Mouse (Mus musculus) megakaryocyte, adult 5-6 weeks (primary cell): ENCODE results near the gene Dlat. TPM values are rescaled to one million over a fixed set of nuclear protein-coding genes. Genes with fewer than 3 reads are reported as not detected.

Source experiments
- ATAC-seq: 2 replicates; pipeline ENCODE4 v1.8.0; 2016; ENCODE audit warnings: mild to moderate bottlenecking, inconsistent platforms; ENCODE audit not compliant: poor library complexity, severe bottlenecking
- total RNA-seq, 2 experiments: library from RNA; stranded (forward) in 1 of 2; stranded (reverse) in 1 of 2; fragments of 153-499, 151-499 nt in 1 of 2; fragments of 221-1000, 200-1000 nt in 1 of 2; gene quantifications; 2 replicates each; pipeline versions ENCODE4 v1.2.3 to v1.2.4; 2015 to 2017

The Dlat gene
- total RNA-seq, 2 experiments from 2014 or later: 21.7 to 27.6 TPM

- no peak for ATAC-seq
Measured at GRCm38 (mm10) chr9:50594794-50595417, 64.7 kb downstream of the Dlat start.

- peak; percentile 58 for ATAC-seq
Measured at GRCm38 (mm10) chr9:50593544-50593943, 66.0 kb downstream of the Dlat start.

GRCm38 (mm10) chr9:50592955-50593354, 66.6 kb downstream of the Dlat start:
- ATAC-seq: peak; percentile 87

GRCm38 (mm10) chr9:50590856-50591518, 68.6 kb downstream of the Dlat start:
- ATAC-seq: peak; percentile 62

- no peak for ATAC-seq
Measured at GRCm38 (mm10) chr9:50586955-50587354, 72.6 kb downstream of the Dlat start.

GRCm38 (mm10) chr9:50585145-50585818, 74.3 kb downstream of the Dlat start:
- no peak for ATAC-seq

Other genes with a start within 250 kb of the Dlat start
- not detected in 2 replicates for gene Plet1, start 165.3 kb downstream of the Dlat start, total RNA-seq (2015)
- gene Plet1, start 165.3 kb downstream of the Dlat start, total RNA-seq (2017): not detected in 2 replicates
- 97.1 and 106 TPM in 2 replicates for gene Pts, start 131.1 kb downstream of the Dlat start, total RNA-seq (2015)
- gene Pts, start 131.1 kb downstream of the Dlat start, total RNA-seq (2017): 61.2 and 67.4 TPM in 2 replicates
- 9.9 and 20.1 TPM in 2 replicates for gene Il18, start 105.0 kb downstream of the Dlat start, total RNA-seq (2015)
- gene Il18, start 105.0 kb downstream of the Dlat start, total RNA-seq (2017): 10.2 and 14.5 TPM in 2 replicates
- gene Bco2, start 104.6 kb downstream of the Dlat start, total RNA-seq (2015): 0.39 and 0.49 TPM in 2 replicates
- gene Bco2, start 104.6 kb downstream of the Dlat start, total RNA-seq (2017): 0.85 and 1.6 TPM in 2 replicates
- not detected in 2 replicates for gene Tex12, start 98.5 kb downstream of the Dlat start, total RNA-seq (2015)
- not detected in 2 replicates for gene Tex12, start 98.5 kb downstream of the Dlat start, total RNA-seq (2017)
- 165 and 185 TPM in 2 replicates for gene Sdhd, start 56.0 kb downstream of the Dlat start, total RNA-seq (2015)
- gene Sdhd, start 56.0 kb downstream of the Dlat start, total RNA-seq (2017): 130 and 132 TPM in 2 replicates
- 78.7 and 89.2 TPM in 2 replicates for gene Timm8b, start 55.9 kb downstream of the Dlat start, total RNA-seq (2015)
- 163 and 189 TPM in 2 replicates for gene Timm8b, start 55.9 kb downstream of the Dlat start, total RNA-seq (2017)
- gene Pih1d2, start 42.5 kb downstream of the Dlat start, total RNA-seq (2015): 0.48 TPM in 1 of 2 replicates, not detected in the other
- 0.40 TPM in 1 of 2 replicates, not detected in the other for gene Pih1d2, start 42.5 kb downstream of the Dlat start, total RNA-seq (2017)
- 19.6 and 26.2 TPM in 2 replicates for gene Nkapd1, start 42.3 kb downstream of the Dlat start, total RNA-seq (2015)
- 22.4 and 25.3 TPM in 2 replicates for gene Nkapd1, start 42.3 kb downstream of the Dlat start, total RNA-seq (2017)
- not detected in 2 replicates for gene Dixdc1, start 79.7 kb upstream of the Dlat start, total RNA-seq (2015)
- gene Dixdc1, start 79.7 kb upstream of the Dlat start, total RNA-seq (2017): not detected in 2 replicates
- gene 2310030G06Rik, start 86.8 kb upstream of the Dlat start, total RNA-seq (2015): not detected in 2 replicates
- not detected in 2 replicates for gene 2310030G06Rik, start 86.8 kb upstream of the Dlat start, total RNA-seq (2017)
- gene Cryab, start 91.5 kb upstream of the Dlat start, total RNA-seq (2015): 1.8 and 3.9 TPM in 2 replicates
- gene Cryab, start 91.5 kb upstream of the Dlat start, total RNA-seq (2017): 0.62 and 3.1 TPM in 2 replicates
- not detected in 2 replicates for gene Hspb2, start 92.6 kb upstream of the Dlat start, total RNA-seq (2015)
- not detected in 2 replicates for gene Hspb2, start 92.6 kb upstream of the Dlat start, total RNA-seq (2017)
- gene Fdxacb1, start 108.5 kb upstream of the Dlat start, total RNA-seq (2015): 5.8 and 6.4 TPM in 2 replicates
- gene Fdxacb1, start 108.5 kb upstream of the Dlat start, total RNA-seq (2017): 4.7 and 4.8 TPM in 2 replicates
- gene Alg9, start 115.2 kb upstream of the Dlat start, total RNA-seq (2015): 13.1 and 14.3 TPM in 2 replicates
- 13.4 and 15.1 TPM in 2 replicates for gene Alg9, start 115.2 kb upstream of the Dlat start, total RNA-seq (2017)
- gene 1110032A03Rik, start 115.7 kb upstream of the Dlat start, total RNA-seq (2015): 14.7 and 15.1 TPM in 2 replicates
- 10.6 and 14.2 TPM in 2 replicates for gene 1110032A03Rik, start 115.7 kb upstream of the Dlat start, total RNA-seq (2017)
- gene Ppp2r1b, start 185.5 kb upstream of the Dlat start, total RNA-seq (2015): 17.8 and 18.7 TPM in 2 replicates
- gene Ppp2r1b, start 185.5 kb upstream of the Dlat start, total RNA-seq (2017): 24.0 and 26.6 TPM in 2 replicates